Mouse (Mus musculus) CD4-positive, CD25-positive, alpha-beta regulatory T cell, adult 9 weeks (primary cell): ENCODE results near the gene Hdac5. TPM values are rescaled to one million over a fixed set of nuclear protein-coding genes. Genes with fewer than 3 reads are reported as not detected.

Experiments used
- polyA plus RNA-seq: library from polyadenylated mRNA; unstranded; fragments of 100-300 nt; shearing (Covaris generic); gene quantifications from one replicate; pipeline ENCODE4 v1.2.1, GENCODE M21; 2017

Hdac5 gene
- 17.5 TPM for polyA plus RNA-seq

GRCm38 (mm10) chr11:102230006-102230741 lies at the start of gene Hdac5:
Hdac5 (minus strand) TSS chr11:102230166.

GRCm38 (mm10) chr11:102268520-102269244 lies 38.7 kb upstream of the Hdac5 start, which contains the start of gene Asb16:
Asb16 (plus strand) TSS chr11:102268743.

GRCm38 (mm10) chr11:102248630-102249230 lies 18.8 kb upstream of the Hdac5 start, which contains the start of gene BC030867:
BC030867 (plus strand) TSS chr11:102248882.

GRCm38 (mm10) chr11:102189461-102190436 lies 40.2 kb downstream of the Hdac5 start, which contains the start of gene G6pc3:
G6pc3 (plus strand) TSS chr11:102189620.

GRCm38 (mm10) chr11:102184646-102185495 lies 45.1 kb downstream of the Hdac5 start, which contains the start of gene Lsm12:
Lsm12 (minus strand) TSS chr11:102185296.

GRCm38 (mm10) chr11:102156039-102156785 lies 73.8 kb downstream of the Hdac5 start, which contains the start of gene Tmem101:
Tmem101 (minus strand) TSS chr11:102156404.

GRCm38 (mm10) chr11:102145471-102146001 lies 84.4 kb downstream of the Hdac5 start, which contains the start of gene Nags:
Nags (plus strand) TSS chr11:102145513.

Other genes with a start within 250 kb of the Hdac5 start
- not detected for gene Cfap97d1, start 245.9 kb downstream of the Hdac5 start, polyA plus RNA-seq
- gene Dusp3, start 243.2 kb downstream of the Hdac5 start, polyA plus RNA-seq, result 0.46 TPM
- gene Mpp3, start 201.7 kb downstream of the Hdac5 start, polyA plus RNA-seq, result not detected
- not detected for gene Cd300lg, start 188.7 kb downstream of the Hdac5 start, polyA plus RNA-seq
- gene Mpp2, start 141.7 kb downstream of the Hdac5 start, polyA plus RNA-seq, result 5.1 TPM
- not detected for gene Ppy, start 128.8 kb downstream of the Hdac5 start, polyA plus RNA-seq
- not detected for gene Pyy, start 122.3 kb downstream of the Hdac5 start, polyA plus RNA-seq
- not detected for gene Nags, start 84.7 kb downstream of the Hdac5 start, polyA plus RNA-seq
- gene Tmem101, start 73.8 kb downstream of the Hdac5 start, polyA plus RNA-seq, result 18.5 TPM
- gene Lsm12, start 44.9 kb downstream of the Hdac5 start, polyA plus RNA-seq, result 52.4 TPM
- 52.7 TPM for gene G6pc3, start 40.5 kb downstream of the Hdac5 start, polyA plus RNA-seq
- gene BC030867, start 18.7 kb upstream of the Hdac5 start, polyA plus RNA-seq, result 1.1 TPM
- gene Asb16, start 38.6 kb upstream of the Hdac5 start, polyA plus RNA-seq, result not detected
- gene Tmub2, start 54.8 kb upstream of the Hdac5 start, polyA plus RNA-seq, result 66.1 TPM
- 9.2 TPM for gene Atxn7l3, start 66.5 kb upstream of the Hdac5 start, polyA plus RNA-seq
- 71.5 TPM for gene Ubtf, start 89.6 kb upstream of the Hdac5 start, polyA plus RNA-seq
- gene Slc4a1, start 136.0 kb upstream of the Hdac5 start, polyA plus RNA-seq, result 0.79 TPM
- 15.9 TPM for gene Rundc3a, start 163.2 kb upstream of the Hdac5 start, polyA plus RNA-seq
- 32.8 TPM for gene Slc25a39, start 177.8 kb upstream of the Hdac5 start, polyA plus RNA-seq
- 52.2 TPM for gene Grn, start 200.1 kb upstream of the Hdac5 start, polyA plus RNA-seq
- gene Fam171a2, start 217.5 kb upstream of the Hdac5 start, polyA plus RNA-seq, result not detected
- 2.0 TPM for gene Itga2b, start 240.0 kb upstream of the Hdac5 start, polyA plus RNA-seq